13 mouse cellular contexts compared by ENCODE assay signal in the genomic region with DNA sequence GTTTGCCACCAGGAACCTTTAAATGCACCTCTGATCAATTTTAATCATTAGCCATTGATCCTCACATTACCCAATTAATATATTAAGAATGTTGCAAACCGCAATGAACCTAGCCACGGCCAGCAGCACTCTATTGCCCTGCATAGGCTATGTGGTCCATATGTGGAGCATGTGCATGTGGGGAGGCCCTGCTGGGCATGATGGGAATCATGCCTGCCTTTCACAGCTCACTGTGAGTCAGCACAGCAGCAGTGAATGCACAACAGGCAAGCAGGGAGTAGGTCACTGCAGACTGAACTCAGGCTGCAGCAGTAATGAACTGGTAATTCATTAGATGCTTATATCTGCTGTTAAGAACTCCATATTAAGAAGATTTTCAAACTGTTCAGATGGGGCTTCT.
"Had no signal": no experiment of that assay in that cellular context is flagged by ENCODE, and none has a peak within 500 bp of the region (broad histone marks: within the 10 kb centered on the region; RNA-seq: fewer than 3 reads in every experiment).

No protein-coding gene starts in this region.

- H3K27ac ChIP-seq: liver, embryonic 13.5 days; midbrain, embryonic 10.5 days had no signal

- DNase-seq: kidney, adult 9 months; kidney, postnatal 14 days; kidney, postnatal 4 days; layer of hippocampus, adult 9-11 months; liver, embryonic 13.5 days; lung, adult 2 months; lung, postnatal 14 days; lung, postnatal 4 days; midbrain, embryonic 14.5 days; right cerebral cortex, postnatal 25 days; thymus, adult 18-20 months; thymus, postnatal 36 days had no signal

- H3K4me3 ChIP-seq: liver, embryonic 13.5 days; midbrain, embryonic 10.5 days had no signal

- H3K4me1 ChIP-seq: liver, embryonic 13.5 days; midbrain, embryonic 10.5 days had no signal
